Mouse (Mus musculus) lung, postnatal 0 days (tissue): ENCODE data around the gene Hoxa3.

ENCODE experiments used
- CTCF ChIP-seq: IDR thresholded peaks from 2 replicates; pipeline ENCODE4 v1.5.1; 2016; ENCODE audit warnings: antibody characterized with exemption, mild to moderate bottlenecking
- EP300 ChIP-seq: IDR thresholded peaks from 2 replicates; pipeline ENCODE4 v1.6.1; 2016; ENCODE audit warnings: antibody characterized with exemption, mild to moderate bottlenecking, control low read depth

GRCm38 (mm10) chr6:52176391-52176790, 36.7 kb downstream of the Hoxa3 start:
- TF ChIP-seq EP300 = no peak
- no peak for TF ChIP-seq CTCF
